Mouse (Mus musculus) C2C12 (cell line): ENCODE measurements around the gene Celf2.

ENCODE experiments used
- CEBPB ChIP-seq: IDR thresholded peaks from one replicate; pipeline ENCODE4 v1.6.1; 2011; ENCODE audit warnings: low read depth, mild to moderate bottlenecking, control low read depth, moderate library complexity
- CTCF ChIP-seq: IDR thresholded peaks from one replicate; pipeline ENCODE4 v1.5.1; 2011; ENCODE audit not compliant: control insufficient read depth, insufficient read depth, insufficient read length
- MAX ChIP-seq: IDR thresholded peaks from one replicate; pipeline ENCODE4 v1.6.1; 2011; ENCODE audit warnings: mild to moderate bottlenecking, control low read depth
- MYOD1 ChIP-seq: IDR thresholded peaks from one replicate; pipeline ENCODE4 v1.6.1; 2011; ENCODE audit warnings: low read depth; ENCODE audit not compliant: control insufficient read depth, insufficient read length
- MYOG ChIP-seq: IDR thresholded peaks from one replicate; pipeline ENCODE4 v1.6.1; 2011; ENCODE audit not compliant: control insufficient read depth, insufficient read length; ENCODE audit errors: extremely low read depth
- USF1 ChIP-seq: IDR thresholded peaks from one replicate; pipeline ENCODE4 v1.6.1; 2011; ENCODE audit warnings: low read depth, mild to moderate bottlenecking, control low read depth, moderate library complexity

GRCm38 (mm10) chr2:7144871-7145270 is 364.5 kb downstream of the Celf2 start:
- TF ChIP-seq MAX (no peak), CTCF (no peak), USF1 (no peak), MYOG (no peak), CEBPB (no peak), MYOD1 (no peak)
